Mouse (Mus musculus): ENCODE measurements at regions not wholly inside any gene's neighbourhood (a gene's known extent, or its start where the extent isn't known, plus 50 kb on each side); places are given as distances from the start of the nearest gene placed in this dataset.

DNA sequence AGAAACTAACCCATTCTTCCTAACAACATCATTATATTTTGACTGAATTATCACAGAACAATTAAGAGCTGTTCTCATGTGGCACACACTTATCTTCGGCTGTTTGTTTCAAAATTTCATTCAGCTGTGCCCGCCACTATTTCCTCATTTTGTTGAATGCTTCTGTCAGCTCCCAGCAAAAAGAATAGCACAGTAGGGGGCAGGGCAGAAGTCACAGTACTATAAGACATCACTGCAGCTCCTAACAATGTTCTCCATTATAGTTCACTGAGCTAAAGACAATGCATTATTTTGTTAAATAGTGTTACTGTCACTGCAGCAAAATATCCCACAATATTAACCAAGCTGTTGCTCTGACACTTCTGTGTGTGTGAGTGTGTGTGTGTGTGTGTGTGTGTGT lies 465.7 kb downstream of the Kctd12 start:
- H3K4me2 ChIP-seq (ENCODE audit: low read depth, low read length) = no peak overlapping the region
- no peak overlapping the region for H3K9ac ChIP-seq (replicated peaks; ENCODE audit: low read length)
- no peaks in the 10 kb centered on the region for H3K4me1 ChIP-seq (ENCODE audit: insufficient read depth, low read length)
- WGBS = 13% methylated on average over 2 of the region's 2 CpGs
- no peak overlapping the region for H3K27ac ChIP-seq
- H3K4me3 ChIP-seq (ENCODE audit: low read length) = no peak overlapping the region
- TF ChIP-seq CTCF (IDR thresholded peaks at IDR 0.05; ENCODE audit: low read depth) = no peak
- ATAC-seq (no peak), DNase-seq (ENCODE audit: low spot score) (peak; percentile 51)
- no peaks in the 10 kb centered on the region for H3K9me3 ChIP-seq (ENCODE audit: low read length)
- no peaks in the 10 kb centered on the region for H3K36me3 ChIP-seq (ENCODE audit: insufficient read depth, low read length)
- H3K27me3 ChIP-seq (ENCODE audit: insufficient read depth, low read length) = no peaks in the 10 kb centered on the region

DNA sequence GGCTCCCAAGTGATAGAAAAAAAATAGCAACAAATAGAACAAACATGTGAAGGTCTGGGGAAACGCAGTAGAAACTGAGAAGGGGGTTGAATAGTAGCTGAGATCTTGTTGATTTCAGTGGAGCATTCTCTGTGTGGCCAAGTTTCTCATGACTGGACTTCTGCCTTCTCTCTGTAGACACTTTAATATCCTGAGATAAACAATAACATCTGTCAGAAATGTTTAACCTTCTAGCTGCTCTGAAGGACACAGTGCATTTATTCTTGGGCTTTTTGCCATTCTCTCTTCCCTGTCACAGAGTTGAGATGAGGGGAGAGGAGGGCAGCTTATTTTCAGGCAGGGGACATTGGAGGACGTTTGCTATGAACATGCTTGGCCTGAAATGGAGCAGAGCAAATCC lies 467.9 kb downstream of the Kctd12 start:
- DNase-seq (ENCODE audit: low spot score) (no peak), ATAC-seq (no peak)
- no peak overlapping the region for H3K27ac ChIP-seq
- H3K4me2 ChIP-seq (ENCODE audit: low read depth, low read length) = no peak overlapping the region
- H3K9me3 ChIP-seq (ENCODE audit: low read length) = no peaks in the 10 kb centered on the region
- WGBS = 55% methylated on average over 2 of the region's 2 CpGs
- H3K9ac ChIP-seq (replicated peaks; ENCODE audit: low read length) = no peak overlapping the region
- H3K4me1 ChIP-seq (ENCODE audit: insufficient read depth, low read length) = no peaks in the 10 kb centered on the region
- TF ChIP-seq CTCF (IDR thresholded peaks at IDR 0.05; ENCODE audit: low read depth) = no peak
- H3K4me3 ChIP-seq (ENCODE audit: low read length) = no peak overlapping the region
- no peaks in the 10 kb centered on the region for H3K27me3 ChIP-seq (ENCODE audit: insufficient read depth, low read length)
- H3K36me3 ChIP-seq (ENCODE audit: insufficient read depth, low read length) = no peaks in the 10 kb centered on the region

DNA sequence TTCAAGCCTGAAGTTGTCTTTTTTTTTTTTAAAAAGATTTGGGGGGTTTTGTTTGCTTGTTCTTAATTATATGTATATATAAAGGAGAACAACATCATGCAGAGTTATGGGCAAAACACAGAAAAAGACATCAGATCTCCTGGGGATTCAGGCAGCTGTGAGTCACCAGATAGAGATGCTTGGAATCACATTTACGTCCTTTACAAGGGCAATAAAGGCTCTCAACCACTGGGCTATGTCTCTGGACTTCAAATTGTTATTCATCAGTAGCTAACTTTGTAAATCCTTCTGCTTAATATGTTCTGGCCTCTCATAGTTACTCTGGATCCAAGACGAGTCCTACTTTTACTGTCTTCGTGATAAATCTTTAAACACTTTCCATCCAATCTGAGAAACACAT lies 469.8 kb downstream of the Kctd12 start:
- no peaks in the 10 kb centered on the region for H3K9me3 ChIP-seq (ENCODE audit: low read length)
- H3K4me1 ChIP-seq (ENCODE audit: insufficient read depth, low read length) = no peaks in the 10 kb centered on the region
- 79% methylated on average over 3 of the region's 3 CpGs for WGBS

DNA sequence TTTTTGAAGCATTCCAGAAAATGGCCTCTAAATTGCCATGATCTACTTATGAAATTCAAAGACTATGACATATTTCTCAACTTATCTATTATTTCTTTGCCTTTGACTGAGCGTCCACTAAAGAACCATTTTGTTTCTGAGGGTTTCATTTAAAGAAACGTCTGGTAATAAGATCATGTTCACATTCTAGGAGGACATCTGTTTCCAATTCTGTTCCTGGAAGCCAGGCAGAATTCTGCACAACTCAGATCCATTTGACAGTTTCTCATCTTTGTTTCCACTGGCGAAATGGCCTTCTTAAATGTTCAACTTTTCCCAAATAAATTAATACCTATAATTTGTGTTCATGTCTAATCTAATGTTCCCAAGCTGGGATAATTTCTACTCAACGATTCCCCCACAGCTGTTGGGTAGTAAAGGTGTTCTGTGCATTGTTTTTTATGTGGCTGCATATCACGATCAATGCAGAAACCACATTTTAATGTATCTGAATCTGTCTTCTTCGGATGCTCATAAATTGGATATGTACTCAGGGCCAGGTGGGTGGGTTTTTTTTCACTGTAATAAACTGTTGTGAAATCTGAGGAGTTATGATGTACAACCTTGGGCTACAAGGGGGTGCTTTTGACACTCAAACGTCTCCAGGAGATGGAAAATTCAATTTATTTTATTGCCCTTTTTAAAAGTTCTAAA lies 470.6 kb downstream of the Kctd12 start:
- H3K4me1 ChIP-seq (ENCODE audit: insufficient read depth, low read length) = no peaks in the 10 kb centered on the region
- no peak overlapping the region for H3K9ac ChIP-seq (replicated peaks; ENCODE audit: low read length)
- no peak overlapping the region for H3K4me2 ChIP-seq (ENCODE audit: low read depth, low read length)
- no peaks in the 10 kb centered on the region for H3K27me3 ChIP-seq (ENCODE audit: insufficient read depth, low read length)
- DNase-seq (ENCODE audit: low spot score) = no peak
- 84% methylated on average over 7 of the region's 7 CpGs for WGBS
- TF ChIP-seq CTCF (IDR thresholded peaks at IDR 0.05; ENCODE audit: low read depth) = no peak
- no peak overlapping the region for H3K4me3 ChIP-seq (ENCODE audit: low read length)
- no peaks in the 10 kb centered on the region for H3K36me3 ChIP-seq (ENCODE audit: insufficient read depth, low read length)
- H3K9me3 ChIP-seq (ENCODE audit: low read length) = no peaks in the 10 kb centered on the region
- H3K27ac ChIP-seq = no peak overlapping the region
- no peak for ATAC-seq

More for the DNA sequence above, 469.8 kb downstream of the Kctd12 start:
- Histone ChIP-seq H3K36me3 (ENCODE audit: insufficient read depth, low read length) (no peaks in the 10 kb centered on the region), H3K27ac (no peak overlapping the region), H3K9ac (replicated peaks; ENCODE audit: low read length) (no peak overlapping the region), H3K4me3 (ENCODE audit: low read length) (no peak overlapping the region), H3K27me3 (ENCODE audit: insufficient read depth, low read length) (no peaks in the 10 kb centered on the region), H3K4me2 (ENCODE audit: low read depth, low read length) (no peak overlapping the region)
- ATAC-seq (no peak), DNase-seq (ENCODE audit: low spot score) (no peak)
- TF ChIP-seq CTCF (IDR thresholded peaks at IDR 0.05; ENCODE audit: low read depth) = no peak

DNA sequence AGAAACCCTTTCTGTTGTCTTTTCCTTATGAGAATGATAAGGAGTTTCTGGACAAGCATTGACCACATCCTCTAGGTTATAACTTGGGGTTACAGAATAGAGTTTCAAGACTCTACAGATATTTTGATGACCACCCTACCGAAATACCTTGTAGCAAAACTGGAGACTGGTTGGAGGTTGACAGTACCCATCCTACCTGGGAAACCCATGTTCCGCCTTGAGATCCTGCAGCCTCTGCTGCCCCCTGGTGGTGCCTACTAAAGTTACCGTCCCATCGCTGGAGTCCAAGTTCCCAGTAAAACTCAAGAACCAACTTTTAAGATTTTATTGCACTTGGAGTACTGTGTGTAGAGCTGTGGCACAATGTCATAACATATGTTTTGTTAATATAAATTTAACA lies 472.1 kb downstream of the Kctd12 start:
- no peak overlapping the region for H3K27ac ChIP-seq
- WGBS = 32% methylated on average over 4 of the region's 4 CpGs
- H3K9ac ChIP-seq (replicated peaks; ENCODE audit: low read length) = no peak overlapping the region
- H3K4me2 ChIP-seq (ENCODE audit: low read depth, low read length) = no peak overlapping the region
- H3K4me1 ChIP-seq (ENCODE audit: insufficient read depth, low read length) = no peaks in the 10 kb centered on the region
- H3K27me3 ChIP-seq (ENCODE audit: insufficient read depth, low read length) = no peaks in the 10 kb centered on the region
- DNase-seq (ENCODE audit: low spot score) (peak; percentile 42), ATAC-seq (no peak)
- no peak overlapping the region for H3K4me3 ChIP-seq (ENCODE audit: low read length)
- peak; percentile 75 for TF ChIP-seq CTCF (IDR thresholded peaks at IDR 0.05; ENCODE audit: low read depth)
- no peaks in the 10 kb centered on the region for H3K9me3 ChIP-seq (ENCODE audit: low read length)
- no peaks in the 10 kb centered on the region for H3K36me3 ChIP-seq (ENCODE audit: insufficient read depth, low read length)

DNA sequence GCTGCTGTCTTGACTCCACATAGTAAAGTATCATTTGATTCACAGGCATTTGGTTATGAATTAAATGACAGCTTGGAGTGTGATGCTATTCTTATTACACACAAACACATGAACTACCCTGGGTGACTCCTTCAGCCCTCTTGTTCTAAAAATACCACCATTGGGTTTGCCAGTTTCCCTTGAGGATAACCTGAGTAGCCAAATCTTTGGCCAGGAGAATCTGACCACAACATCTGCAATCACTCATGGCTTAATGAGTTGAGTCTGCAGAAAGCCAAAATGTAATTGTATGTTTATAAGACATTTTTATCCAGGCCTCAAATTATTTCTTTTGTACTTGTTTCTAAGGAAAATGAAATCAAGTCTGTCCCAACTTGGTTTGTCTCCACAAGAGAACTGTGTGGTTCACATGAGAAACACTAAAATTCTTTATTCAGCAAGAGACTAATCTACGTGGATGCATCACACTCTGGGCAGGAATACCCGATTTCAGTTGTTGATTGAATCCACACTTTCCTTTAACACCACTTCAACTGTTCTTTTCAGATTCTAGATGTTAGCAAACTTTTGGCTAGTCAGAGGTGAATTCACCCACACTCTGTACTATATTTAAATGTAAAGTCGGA lies 476.6 kb downstream of the Kctd12 start:
- Histone ChIP-seq H3K9me3 (ENCODE audit: low read length) (no peaks in the 10 kb centered on the region), H3K4me2 (ENCODE audit: low read depth, low read length) (no peak overlapping the region), H3K27ac (no peak overlapping the region), H3K4me1 (ENCODE audit: insufficient read depth, low read length) (no peaks in the 10 kb centered on the region), H3K9ac (replicated peaks; ENCODE audit: low read length) (no peak overlapping the region), H3K4me3 (ENCODE audit: low read length) (no peak overlapping the region), H3K36me3 (ENCODE audit: insufficient read depth, low read length) (no peaks in the 10 kb centered on the region), H3K27me3 (ENCODE audit: insufficient read depth, low read length) (no peaks in the 10 kb centered on the region)
- no peak for TF ChIP-seq CTCF (IDR thresholded peaks at IDR 0.05; ENCODE audit: low read depth)
- no peak for DNase-seq (ENCODE audit: low spot score)
- ATAC-seq = no peak
- WGBS = 87% methylated on average over 3 of the region's 3 CpGs

DNA sequence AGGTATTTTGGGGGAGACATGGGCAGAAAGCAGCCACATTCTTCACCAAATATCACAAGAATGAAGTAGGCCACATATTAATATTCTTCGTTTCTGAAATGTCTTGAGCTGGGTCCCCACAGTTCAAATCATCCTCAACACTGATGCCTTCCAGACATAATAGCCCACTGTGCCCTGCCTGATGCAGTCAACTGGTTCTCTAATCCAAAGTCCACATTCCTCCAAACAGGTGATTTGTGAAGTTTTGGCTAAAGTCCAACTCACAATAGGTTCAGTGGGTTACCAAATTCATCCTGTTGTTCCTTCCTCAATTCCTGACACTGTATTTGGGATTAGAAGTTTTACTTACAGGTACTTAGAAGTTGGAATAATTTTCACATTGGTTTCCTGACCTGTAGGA lies 485.3 kb downstream of the Kctd12 start:
- Histone ChIP-seq H3K4me2 (ENCODE audit: low read depth, low read length) (no peak overlapping the region), H3K9me3 (ENCODE audit: low read length) (no peaks in the 10 kb centered on the region), H3K4me1 (ENCODE audit: insufficient read depth, low read length) (no peaks in the 10 kb centered on the region), H3K27me3 (ENCODE audit: insufficient read depth, low read length) (no peaks in the 10 kb centered on the region), H3K27ac (no peak overlapping the region), H3K36me3 (ENCODE audit: insufficient read depth, low read length) (no peaks in the 10 kb centered on the region), H3K9ac (replicated peaks; ENCODE audit: low read length) (no peak overlapping the region), H3K4me3 (ENCODE audit: low read length) (no peak overlapping the region)
- no peak for ATAC-seq
- no peak for TF ChIP-seq CTCF (IDR thresholded peaks at IDR 0.05; ENCODE audit: low read depth)
- no peak for DNase-seq (ENCODE audit: low spot score)
- 95% methylated on average over 1 of the region's 1 CpGs for WGBS

All from hindbrain, postnatal 0 days (tissue).